Mouse (Mus musculus) ES-Bruce4 (cell line): Measurements from ENCODE around the gene Slc48a1.

Experiments used
- CTCF ChIP-seq: IDR thresholded peaks from one replicate; pipeline ENCODE4 v1.8.1; 2011; ENCODE audit warnings: low read depth, low read length
- EP300 ChIP-seq: IDR thresholded peaks from 2 replicates; pipeline ENCODE4 v1.6.1; 2011; ENCODE audit warnings: low read depth, low read length; ENCODE audit not compliant: insufficient read depth
- POLR2A ChIP-seq: IDR thresholded peaks from one replicate; pipeline ENCODE4 v1.8.1; 2011; ENCODE audit warnings: low read length; ENCODE audit not compliant: insufficient read depth

GRCm38 (mm10) chr15:97842058-97842457 is 63.7 kb downstream of the Slc48a1 start:
- TF ChIP-seq POLR2A (no peak), CTCF (no peak), EP300 (no peak)
